Mouse (Mus musculus) liver, embryonic 11.5 days (tissue): ENCODE measurements around the gene Caskin2. TPM values are rescaled to one million over a fixed set of nuclear protein-coding genes. Genes with fewer than 3 reads are reported as not detected.

Experiments used
- ATAC-seq: fragments of 200-750 bp; cut with Nextera tagmentation; replicated peaks from 2 replicates; pipeline ENCODE4 v1.8.0; 2017; ENCODE audit warnings: moderate number of reproducible peaks, mild to moderate bottlenecking, moderate TSS enrichment, moderate library complexity; ENCODE audit not compliant: low FRiP score
- DNase-seq: peaks from one replicate; pipeline ENCODE4 v3.0.0-alpha.2; 2017; ENCODE audit warnings: low spot score
- H3K27ac ChIP-seq: fragments of 300-500 bp; sonication (generic); 2 replicates; pipeline ENCODE4 v1.5.1; 2014; ENCODE audit warnings: mild to moderate bottlenecking, low read depth, low read length, control low read depth
- H3K27me3 ChIP-seq: fragments of 300-500 bp; sonication (generic); replicated peaks from 2 replicates; pipeline ENCODE4 v1.6.1; 2014; ENCODE audit warnings: low read length, mixed read lengths; ENCODE audit not compliant: control insufficient read depth, insufficient read depth
- H3K36me3 ChIP-seq: fragments of 300-500 bp; sonication (generic); 2 replicates; pipeline ENCODE4 v1.6.1; 2014; ENCODE audit warnings: mild to moderate bottlenecking, low read length, moderate library complexity, mixed read lengths; ENCODE audit not compliant: control insufficient read depth, insufficient read depth
- H3K4me1 ChIP-seq: fragments of 300-500 bp; sonication (generic); replicated peaks from 2 replicates; pipeline ENCODE4 v1.6.1; 2014; ENCODE audit warnings: low read length, mixed read lengths; ENCODE audit not compliant: control insufficient read depth, insufficient read depth
- H3K4me2 ChIP-seq: fragments of 300-500 bp; sonication (generic); 2 replicates; pipeline ENCODE4 v1.6.1; 2014; ENCODE audit warnings: mild to moderate bottlenecking, control low read depth, moderate library complexity
- H3K4me3 ChIP-seq: fragments of 300-500 bp; sonication (generic); 2 replicates; pipeline ENCODE4 v1.5.1; 2014; ENCODE audit warnings: low read depth, low read length, control low read depth
- H3K9ac ChIP-seq: fragments of 300-500 bp; sonication (generic); 2 replicates; pipeline ENCODE4 v1.6.1; 2014; ENCODE audit warnings: low read depth, low read length, control low read depth
- H3K9me3 ChIP-seq: fragments of 300-500 bp; sonication (generic); 2 replicates; pipeline ENCODE4 v1.6.1; 2016; ENCODE audit warnings: low read length, inconsistent platforms, mixed read lengths; ENCODE audit not compliant: control insufficient read depth
- WGBS: fragments of 180-500 bp; shearing (Covaris S2); extraction: QIAGEN DNeasy Blood & Tissue Kit; methylation state at CpG from one replicate; pipeline ENCODE4 v1.1.7; 2014; 5-methylcytosine and 5-hydroxymethylcytosine counted together
- polyA plus RNA-seq: library from polyadenylated mRNA; unstranded; fragments of >200 nt; fragmentation: Nextera tagmentation; extraction: Ambion mirVana; gene quantifications from 2 replicates; pipeline ENCODE4 v1.2.1, GENCODE M21; 2014

The Caskin2 gene
- polyA plus RNA-seq, 1 experiment from 2014 or later = 13.5 TPM

DNA sequence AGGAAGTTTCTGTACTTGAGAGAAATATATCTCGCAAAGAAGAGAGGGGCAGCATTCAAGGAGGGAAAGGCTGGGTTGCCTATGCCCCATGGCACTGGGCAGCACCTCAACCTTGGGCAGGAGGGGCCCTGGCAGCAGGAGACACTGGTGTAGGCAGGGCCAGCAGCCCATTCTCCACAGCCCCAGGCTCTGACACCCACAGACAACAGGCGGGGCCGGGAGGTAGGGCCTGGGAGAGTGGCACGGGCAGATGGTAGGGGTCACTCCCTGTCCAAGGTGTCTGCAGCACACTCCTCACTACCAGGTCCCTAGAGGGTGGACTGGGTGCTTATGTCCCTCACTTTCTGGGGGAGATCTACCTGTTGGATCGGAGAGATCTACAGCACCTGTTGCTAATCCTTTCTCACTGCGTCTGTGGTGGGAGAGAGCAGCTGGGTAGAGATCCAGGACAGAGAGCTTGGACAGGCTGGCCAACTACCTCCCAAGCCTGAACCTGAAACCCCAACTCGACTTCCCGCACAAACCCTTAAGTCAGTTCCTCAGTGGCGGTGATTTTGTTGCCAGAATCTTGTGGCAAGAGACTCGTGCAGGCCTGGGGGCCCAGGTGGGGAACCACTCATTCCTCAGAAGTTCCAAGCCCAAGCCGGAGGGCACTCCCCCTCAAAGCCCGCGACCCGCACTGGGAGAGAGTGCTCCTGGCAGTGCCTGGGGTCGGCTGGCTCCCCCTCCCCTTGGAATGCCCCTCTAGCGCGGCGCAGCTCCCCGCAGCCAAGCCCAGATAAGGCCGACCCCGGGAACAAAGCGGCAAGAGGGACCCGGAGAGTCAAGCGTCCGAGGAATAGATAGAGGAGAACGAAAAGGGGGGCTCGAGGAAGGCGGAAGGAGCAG, 662 bp downstream of the Caskin2 start:
- H3K4me2 ChIP-seq = peak overlapping the region; percentile 68
- no peaks in the 10 kb centered on the region for H3K9me3 ChIP-seq
- peak overlapping the region; percentile 2; the same call in 1 of the 2 replicates for H3K27ac ChIP-seq
- H3K27me3 ChIP-seq = no peaks in the 10 kb centered on the region
- WGBS = 10% methylated on average over 28 of the region's 28 CpGs
- peaks cover 48% of the 10 kb centered on the region for H3K4me1 ChIP-seq
- peak overlapping the region; percentile 96 for H3K4me3 ChIP-seq
- H3K36me3 ChIP-seq = peaks cover 11% of the 10 kb centered on the region; the same call in 1 of the 2 replicates
- ATAC-seq (peak; percentile 3; the same call in 1 of the 2 replicates), DNase-seq (no peak)
- H3K9ac ChIP-seq = peak overlapping the region; percentile 69

DNA sequence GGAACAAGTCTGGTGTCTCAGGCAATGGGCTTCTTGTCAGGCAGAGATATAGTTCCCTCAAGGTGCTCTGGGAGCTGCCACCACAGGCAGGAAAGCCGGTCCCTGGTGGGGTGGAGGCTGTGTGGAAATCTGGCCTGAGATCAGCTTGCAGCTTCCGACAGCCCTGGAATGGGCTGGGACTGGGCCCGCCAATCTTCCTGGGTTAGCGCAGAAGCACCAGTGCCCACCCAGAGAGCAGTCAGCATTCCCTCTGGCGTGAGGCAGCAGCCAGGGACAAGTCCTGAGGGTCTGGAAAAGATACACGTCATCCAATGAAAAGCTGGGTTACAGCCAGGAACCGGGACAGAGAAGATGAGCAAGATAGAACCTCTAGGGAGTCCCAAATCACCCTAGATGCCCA, 1.3 kb downstream of the Caskin2 start:
- no peak for ATAC-seq
- H3K4me1 ChIP-seq = peaks cover 55% of the 10 kb centered on the region
- no peak for DNase-seq
- H3K9ac ChIP-seq = no peak overlapping the region
- H3K36me3 ChIP-seq = peaks cover 9% of the 10 kb centered on the region
- no peaks in the 10 kb centered on the region for H3K27me3 ChIP-seq
- H3K9me3 ChIP-seq = no peaks in the 10 kb centered on the region
- peak overlapping the region; percentile 68 for H3K4me2 ChIP-seq
- H3K27ac ChIP-seq = no peak overlapping the region
- WGBS = 46% methylated on average over 7 of the region's 7 CpGs
- H3K4me3 ChIP-seq = peak overlapping the region; percentile 96

DNA sequence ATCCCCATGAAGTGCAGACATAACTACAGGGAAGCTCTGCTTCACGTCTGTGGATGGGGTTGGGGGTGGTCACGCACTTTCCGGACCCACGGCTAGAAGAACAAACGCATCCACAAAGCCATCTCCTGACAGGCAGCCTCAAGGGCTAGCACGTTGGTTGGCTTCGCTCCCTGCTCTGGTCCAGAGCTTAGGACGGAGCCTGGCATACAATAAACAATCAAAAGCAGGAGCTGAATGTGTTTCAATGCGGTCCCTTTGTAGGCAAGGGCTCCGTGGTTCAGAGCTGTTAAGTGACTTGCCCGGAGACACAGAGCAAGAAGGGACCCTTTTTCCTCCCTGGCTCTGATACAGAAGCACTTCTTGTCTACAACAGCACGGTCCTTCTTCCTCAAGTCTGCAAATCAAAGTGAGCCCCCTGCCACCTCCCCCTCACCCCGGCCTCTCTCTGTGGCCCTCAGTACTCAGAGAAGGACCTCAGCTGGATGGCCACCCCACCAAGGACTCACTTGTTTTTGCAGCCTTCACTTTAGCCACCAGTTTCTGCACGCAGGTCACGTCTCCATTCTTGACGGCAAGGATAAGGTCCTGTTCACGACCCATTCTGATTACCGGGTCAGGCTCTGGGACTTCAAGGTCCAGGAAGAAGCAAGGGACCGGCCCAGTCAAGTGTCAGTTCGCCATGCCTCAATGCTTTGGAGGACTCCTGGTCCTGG, 1.9 kb downstream of the Caskin2 start:
- Histone ChIP-seq H3K36me3 (peaks cover 12% of the 10 kb centered on the region), H3K4me3 (peak overlapping the region; percentile 3; the same call in 1 of the 2 replicates), H3K9ac (no peak overlapping the region), H3K27ac (no peak overlapping the region), H3K9me3 (no peaks in the 10 kb centered on the region), H3K4me2 (peak overlapping the region; percentile 68), H3K4me1 (peaks cover 60% of the 10 kb centered on the region), H3K27me3 (no peaks in the 10 kb centered on the region)
- no peak for ATAC-seq
- no peak for DNase-seq
- 82% methylated on average over 20 of the region's 20 CpGs for WGBS

DNA sequence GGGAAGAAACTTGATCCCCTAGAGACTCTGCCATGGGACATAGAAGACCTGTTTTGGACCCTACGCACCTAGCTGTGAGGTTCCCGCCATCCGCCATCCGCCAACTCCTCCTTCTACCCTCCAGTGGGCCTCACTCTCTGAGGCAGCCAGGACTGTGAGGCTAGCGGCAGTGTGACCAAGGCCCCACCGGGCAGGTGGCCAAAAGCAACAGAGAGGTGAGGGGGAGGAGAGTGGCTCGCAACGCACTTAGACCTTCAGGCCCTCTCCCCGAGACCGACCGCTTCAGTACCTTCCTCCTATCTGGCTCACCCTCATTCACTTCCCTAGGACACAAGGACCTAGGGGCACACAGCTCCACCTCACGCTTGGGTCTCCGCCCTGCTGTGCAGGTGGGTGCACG, 3.1 kb downstream of the Caskin2 start:
- peaks cover 65% of the 10 kb centered on the region for H3K4me1 ChIP-seq
- peak overlapping the region; percentile 21 for H3K27ac ChIP-seq
- no peak overlapping the region for H3K9ac ChIP-seq
- DNase-seq (no peak), ATAC-seq (no peak)
- H3K4me3 ChIP-seq = no peak overlapping the region; the same call in 1 of the 2 replicates
- H3K27me3 ChIP-seq = no peaks in the 10 kb centered on the region
- H3K9me3 ChIP-seq = no peaks in the 10 kb centered on the region
- peak overlapping the region; percentile 26 for H3K4me2 ChIP-seq
- WGBS = 78% methylated on average over 14 of the region's 14 CpGs
- H3K36me3 ChIP-seq = peaks cover 16% of the 10 kb centered on the region

DNA sequence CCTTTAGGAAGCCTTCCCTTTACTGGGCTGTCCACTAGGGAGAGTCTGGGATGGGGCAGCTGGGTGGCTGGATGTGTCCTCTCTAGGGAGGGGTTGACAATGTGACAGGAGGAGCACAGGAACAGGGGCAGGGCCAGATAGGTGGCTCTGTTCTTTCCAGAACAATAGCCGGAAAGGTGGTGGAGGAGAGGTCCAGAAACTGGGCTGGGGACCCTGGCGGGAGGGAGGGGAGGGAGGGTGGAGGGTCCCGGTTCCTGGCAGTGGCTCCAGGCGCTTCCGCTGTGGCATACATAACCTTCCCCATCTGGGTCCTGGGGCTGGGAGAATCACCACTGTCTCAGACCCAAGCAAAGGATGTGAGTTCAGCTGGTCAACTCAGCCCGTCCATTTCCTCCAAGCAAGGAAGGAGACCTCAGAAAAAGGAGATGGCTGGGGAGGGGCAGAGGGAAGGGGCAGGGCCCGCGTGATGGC, 4.1 kb downstream of the Caskin2 start:
- 61% methylated on average over 8 of the region's 8 CpGs for WGBS
- no peak for ATAC-seq
- Histone ChIP-seq H3K36me3 (peaks cover 23% of the 10 kb centered on the region), H3K27me3 (no peaks in the 10 kb centered on the region), H3K4me3 (no peak overlapping the region), H3K4me2 (peak overlapping the region; percentile 45), H3K9me3 (no peaks in the 10 kb centered on the region), H3K27ac (peak overlapping the region; percentile 53), H3K4me1 (peaks cover 65% of the 10 kb centered on the region), H3K9ac (peak overlapping the region; percentile 32)
- no peak for DNase-seq

DNA sequence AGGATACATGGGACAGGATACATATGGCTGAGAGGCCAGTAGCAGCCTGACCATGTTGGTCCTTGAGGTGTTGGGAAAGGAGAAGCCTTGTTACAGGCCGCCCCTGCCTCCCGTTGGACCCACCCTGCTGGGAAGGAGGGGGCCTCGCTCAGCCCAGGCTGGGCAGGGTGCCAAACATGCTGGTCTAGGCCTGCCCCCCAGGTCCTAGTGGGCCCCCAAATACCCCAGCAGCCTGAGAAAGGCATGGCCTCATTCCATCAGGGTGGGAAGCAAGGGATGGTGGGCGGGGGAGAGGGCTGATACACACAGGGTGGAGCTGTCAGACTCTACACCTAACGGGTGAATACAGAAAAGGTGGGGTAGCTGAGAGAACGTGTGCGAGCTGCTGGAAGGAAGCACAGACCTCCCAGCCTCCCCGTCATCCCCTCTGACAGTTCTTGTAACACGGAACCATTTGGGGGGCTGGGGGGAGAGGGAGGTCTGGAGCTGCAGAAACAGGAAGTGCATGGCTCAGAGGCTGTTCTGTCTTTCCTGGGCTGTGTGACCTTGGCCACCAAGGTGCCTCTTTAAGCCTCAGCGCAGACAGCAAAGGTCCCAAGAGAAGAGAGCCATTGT, 4.6 kb downstream of the Caskin2 start:
- ATAC-seq = no peak
- no peak overlapping the region for H3K4me3 ChIP-seq
- H3K9ac ChIP-seq = peak overlapping the region; percentile 32

DNA sequence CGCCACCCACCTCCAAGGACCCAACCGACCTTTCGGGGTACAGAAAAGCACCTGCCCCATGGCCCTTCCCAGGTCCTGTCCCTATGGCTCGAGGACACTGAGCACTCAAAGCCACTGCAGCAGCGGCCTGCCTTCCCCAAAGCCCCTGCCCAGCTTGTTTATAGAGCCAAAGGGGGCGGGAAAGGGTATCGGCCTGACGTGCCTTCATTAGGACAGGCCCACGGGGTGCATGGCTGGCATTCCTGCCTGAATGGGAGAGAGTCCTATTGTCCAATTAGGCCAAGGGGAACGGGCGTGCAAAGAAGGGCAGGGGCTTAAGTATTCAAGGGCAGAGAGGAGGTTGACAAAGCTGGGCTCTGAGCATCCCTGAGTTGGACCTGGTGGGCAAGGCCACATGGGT, 5.5 kb downstream of the Caskin2 start:
- H3K9me3 ChIP-seq = no peaks in the 10 kb centered on the region
- WGBS = 87% methylated on average over 11 of the region's 11 CpGs
- H3K9ac ChIP-seq = no peak overlapping the region
- H3K4me2 ChIP-seq = no peak overlapping the region
- H3K27ac ChIP-seq = no peak overlapping the region
- peaks cover 65% of the 10 kb centered on the region for H3K4me1 ChIP-seq
- peaks cover 33% of the 10 kb centered on the region for H3K36me3 ChIP-seq
- no peaks in the 10 kb centered on the region for H3K27me3 ChIP-seq
- ATAC-seq (no peak), DNase-seq (no peak)
- no peak overlapping the region for H3K4me3 ChIP-seq

More for the DNA sequence above, 4.6 kb downstream of the Caskin2 start:
- peaks cover 65% of the 10 kb centered on the region for H3K4me1 ChIP-seq
- no peaks in the 10 kb centered on the region for H3K9me3 ChIP-seq
- peak overlapping the region; percentile 53 for H3K27ac ChIP-seq
- no peaks in the 10 kb centered on the region for H3K27me3 ChIP-seq
- 43% methylated on average over 10 of the region's 10 CpGs for whole genome bisulfite sequencing
- peaks cover 24% of the 10 kb centered on the region for H3K36me3 ChIP-seq
- DNase-seq = no peak
- peak overlapping the region; percentile 45 for H3K4me2 ChIP-seq

DNA sequence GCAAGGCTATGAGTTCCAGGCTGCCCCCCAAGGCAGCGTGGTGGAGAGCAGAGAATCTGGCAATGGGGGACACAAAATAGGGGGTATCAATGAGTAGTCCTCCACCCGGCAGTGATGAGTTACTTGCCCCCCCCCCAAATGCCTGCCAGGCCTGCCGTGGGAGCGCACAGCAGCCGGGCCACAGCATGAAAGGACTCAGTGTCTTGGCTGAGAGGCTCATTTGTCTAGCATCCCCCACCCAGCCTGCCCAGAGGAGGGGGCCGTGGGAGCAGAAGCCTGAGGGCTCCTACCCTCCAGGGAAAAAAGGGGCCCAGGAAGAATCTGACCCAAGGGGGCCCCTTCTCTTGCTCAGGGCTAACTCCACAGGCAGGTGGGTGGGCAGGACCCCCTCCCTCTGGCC, 6.1 kb downstream of the Caskin2 start:
- no peak for DNase-seq
- no peak overlapping the region for H3K27ac ChIP-seq
- H3K4me3 ChIP-seq = no peak overlapping the region
- no peaks in the 10 kb centered on the region for H3K27me3 ChIP-seq
- H3K4me1 ChIP-seq = peaks cover 61% of the 10 kb centered on the region
- no peaks in the 10 kb centered on the region for H3K9me3 ChIP-seq
- 92% methylated on average over 6 of the region's 6 CpGs for WGBS
- no peak for ATAC-seq
- peaks cover 39% of the 10 kb centered on the region for H3K36me3 ChIP-seq
- H3K9ac ChIP-seq = no peak overlapping the region
- H3K4me2 ChIP-seq = no peak overlapping the region
